Mouse (Mus musculus): ENCODE data around the gene Gpalpp1. TPM values are rescaled to one million over a fixed set of nuclear protein-coding genes. Genes with fewer than 3 reads are reported as not detected.

The Gpalpp1 gene
- polyA plus RNA-seq, 1 experiment from 2014 or later = 15.3 TPM

DNA sequence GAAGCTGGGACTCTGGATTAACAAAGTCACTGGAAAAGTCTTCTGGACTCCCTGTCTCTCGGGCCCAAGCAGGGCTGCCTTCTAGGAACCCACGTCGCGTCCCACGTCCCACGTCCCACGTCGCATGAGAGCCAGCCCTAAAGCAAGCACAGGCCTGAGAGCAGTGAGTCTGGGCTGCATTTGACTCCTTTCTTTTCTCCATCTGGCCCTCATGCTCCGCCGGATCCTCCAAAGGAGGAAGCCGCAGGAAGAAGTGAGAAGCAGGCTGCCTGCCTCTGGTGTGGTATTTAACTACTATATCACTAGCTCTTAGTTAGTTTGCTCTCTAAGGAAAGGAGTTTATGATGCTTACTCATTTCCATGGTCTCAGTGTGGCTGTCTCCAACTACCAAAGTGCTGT, 39.9 kb upstream of the Gpalpp1 start:
- Histone ChIP-seq H3K27me3 (ENCODE audit: control insufficient read depth, insufficient read depth, low read length) (no peaks in the 10 kb centered on the region), H3K4me2 (ENCODE audit: low read depth, low read length) (no peak overlapping the region), H3K9ac (replicated peaks; ENCODE audit: low read length) (no peak overlapping the region), H3K27ac (replicated peaks; ENCODE audit: low read depth, low read length) (no peak overlapping the region), H3K4me1 (ENCODE audit: control insufficient read depth, insufficient read depth, low read length) (no peaks in the 10 kb centered on the region), H3K4me3 (ENCODE audit: low read depth, low read length) (no peak overlapping the region), H3K9me3 (replicated peaks; ENCODE audit: control insufficient read depth, low read length) (no peaks in the 10 kb centered on the region), H3K36me3 (replicated peaks; ENCODE audit: control insufficient read depth, insufficient read depth, low read depth, low read length) (no peaks in the 10 kb centered on the region)
- WGBS = 82% methylated on average over 11 of the region's 11 CpGs
- ATAC-seq (replicated peaks; ENCODE audit: insufficient number of reproducible peaks, low FRiP score, low TSS enrichment, low read depth) (no peak), DNase-seq (ENCODE audit: low spot score) (no peak)

DNA sequence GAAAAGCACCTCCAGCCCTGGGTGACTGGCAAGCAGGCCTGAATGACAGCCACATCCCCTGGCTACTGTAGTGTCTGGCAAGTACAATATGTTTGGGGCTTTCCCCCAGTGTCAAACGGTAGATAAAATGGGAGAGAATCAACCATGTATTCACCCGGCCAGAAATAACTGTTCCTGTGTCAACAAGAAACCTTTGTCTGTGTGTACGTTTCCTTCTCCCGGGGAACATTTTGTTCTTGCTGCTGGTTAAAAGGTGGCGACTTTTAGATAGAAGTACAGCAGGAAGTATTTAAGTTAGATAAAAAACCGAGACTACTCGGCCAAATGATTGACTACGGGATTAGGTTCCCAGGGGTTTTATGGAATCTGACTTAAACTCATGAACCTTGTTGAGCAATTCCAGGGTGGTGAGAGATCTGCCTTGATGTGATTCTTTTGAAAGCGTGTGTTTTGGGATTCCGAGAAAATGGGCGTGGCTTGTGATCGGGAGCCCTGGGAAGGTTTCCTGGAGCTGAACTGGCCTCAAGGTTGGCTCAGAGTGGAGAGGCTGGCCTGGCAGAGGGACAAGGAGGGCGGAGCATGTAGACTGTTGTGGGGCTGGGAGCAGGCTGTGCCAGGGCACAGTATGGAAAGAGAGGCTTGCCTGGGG, 39.1 kb upstream of the Gpalpp1 start:
- peak overlapping the region; percentile 28; the same call in 1 of the 2 replicates for H3K4me2 ChIP-seq (ENCODE audit: low read depth, low read length)
- no peaks in the 10 kb centered on the region for H3K27me3 ChIP-seq (ENCODE audit: control insufficient read depth, insufficient read depth, low read length)
- WGBS = 23% methylated on average over 13 of the region's 13 CpGs
- H3K4me1 ChIP-seq (ENCODE audit: control insufficient read depth, insufficient read depth, low read length) = no peaks in the 10 kb centered on the region
- H3K4me3 ChIP-seq (ENCODE audit: low read depth, low read length) = no peak overlapping the region
- no peaks in the 10 kb centered on the region for H3K36me3 ChIP-seq (replicated peaks; ENCODE audit: control insufficient read depth, insufficient read depth, low read depth, low read length)
- DNase-seq (ENCODE audit: low spot score) (peak; percentile 46), ATAC-seq (replicated peaks; ENCODE audit: insufficient number of reproducible peaks, low FRiP score, low TSS enrichment, low read depth) (no peak)
- H3K9me3 ChIP-seq (replicated peaks; ENCODE audit: control insufficient read depth, low read length) = no peaks in the 10 kb centered on the region
- H3K27ac ChIP-seq (replicated peaks; ENCODE audit: low read depth, low read length) = no peak overlapping the region
- H3K9ac ChIP-seq (replicated peaks; ENCODE audit: low read length) = no peak overlapping the region

DNA sequence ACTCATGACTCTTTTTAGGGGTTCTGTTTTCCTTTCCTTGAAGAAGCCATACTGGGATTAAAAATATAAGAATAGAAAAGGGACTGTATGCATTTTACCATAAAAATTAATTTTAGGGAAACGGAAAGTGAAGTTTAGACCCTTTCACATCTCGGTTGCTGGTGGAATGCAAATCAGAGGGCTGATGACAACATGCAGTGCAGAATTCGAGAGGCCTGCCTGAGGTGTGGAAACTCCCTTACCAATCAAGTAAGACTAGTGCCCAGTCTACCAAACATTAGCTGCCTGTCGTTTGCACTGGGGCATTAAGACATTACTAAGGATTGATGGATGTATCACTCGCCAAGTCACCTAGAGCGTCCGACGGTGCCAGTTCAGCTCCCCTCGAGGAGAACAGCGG, 37.7 kb upstream of the Gpalpp1 start:
- Histone ChIP-seq H3K4me3 (ENCODE audit: low read depth, low read length) (no peak overlapping the region), H3K4me1 (ENCODE audit: control insufficient read depth, insufficient read depth, low read length) (no peaks in the 10 kb centered on the region), H3K4me2 (ENCODE audit: low read depth, low read length) (no peak overlapping the region), H3K27ac (replicated peaks; ENCODE audit: low read depth, low read length) (no peak overlapping the region), H3K9me3 (replicated peaks; ENCODE audit: control insufficient read depth, low read length) (no peaks in the 10 kb centered on the region), H3K36me3 (replicated peaks; ENCODE audit: control insufficient read depth, insufficient read depth, low read depth, low read length) (no peaks in the 10 kb centered on the region), H3K9ac (replicated peaks; ENCODE audit: low read length) (no peak overlapping the region), H3K27me3 (ENCODE audit: control insufficient read depth, insufficient read depth, low read length) (no peaks in the 10 kb centered on the region)
- DNase-seq (ENCODE audit: low spot score) (no peak), ATAC-seq (replicated peaks; ENCODE audit: insufficient number of reproducible peaks, low FRiP score, low TSS enrichment, low read depth) (no peak)
- 88% methylated on average over 10 of the region's 10 CpGs for WGBS

DNA sequence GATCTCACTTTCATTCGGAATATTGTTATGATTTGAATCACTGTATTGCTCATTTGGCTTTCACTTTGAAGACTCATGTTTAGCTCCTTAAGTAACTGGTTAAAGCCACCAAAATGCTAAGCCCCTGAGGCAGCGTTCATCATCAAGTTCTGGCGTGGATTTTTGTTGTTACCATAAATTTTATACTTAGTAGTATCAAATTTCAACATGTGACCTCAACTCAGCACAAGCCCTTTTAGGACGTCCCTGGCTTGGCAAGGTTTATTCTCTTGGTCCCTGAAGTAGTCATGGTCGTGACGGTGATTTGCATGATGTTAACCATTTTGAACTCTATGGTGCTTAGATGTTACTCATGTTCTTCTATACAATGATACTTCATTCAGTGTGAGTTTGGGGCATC, 36.5 kb upstream of the Gpalpp1 start:
- no peaks in the 10 kb centered on the region for H3K27me3 ChIP-seq (ENCODE audit: control insufficient read depth, insufficient read depth, low read length)
- no peak for ATAC-seq (replicated peaks; ENCODE audit: insufficient number of reproducible peaks, low FRiP score, low TSS enrichment, low read depth)
- WGBS = 67% methylated on average over 6 of the region's 6 CpGs
- H3K27ac ChIP-seq (replicated peaks; ENCODE audit: low read depth, low read length) = no peak overlapping the region
- no peak overlapping the region for H3K9ac ChIP-seq (replicated peaks; ENCODE audit: low read length)
- no peak overlapping the region for H3K4me3 ChIP-seq (ENCODE audit: low read depth, low read length)
- no peaks in the 10 kb centered on the region for H3K36me3 ChIP-seq (replicated peaks; ENCODE audit: control insufficient read depth, insufficient read depth, low read depth, low read length)
- no peaks in the 10 kb centered on the region for H3K4me1 ChIP-seq (ENCODE audit: control insufficient read depth, insufficient read depth, low read length)
- DNase-seq (ENCODE audit: low spot score) = no peak
- no peaks in the 10 kb centered on the region for H3K9me3 ChIP-seq (replicated peaks; ENCODE audit: control insufficient read depth, low read length)
- no peak overlapping the region for H3K4me2 ChIP-seq (ENCODE audit: low read depth, low read length)

GRCm38 (mm10) chr14:76145868-76146267, 35.3 kb upstream of the Gpalpp1 start:
- DNase-seq (ENCODE audit: low spot score) = no peak
- Histone ChIP-seq H3K4me1 (ENCODE audit: control insufficient read depth, insufficient read depth, low read length) (no peaks in the 10 kb centered on the region), H3K4me2 (ENCODE audit: low read depth, low read length) (no peak overlapping the region), H3K9me3 (replicated peaks; ENCODE audit: control insufficient read depth, low read length) (no peaks in the 10 kb centered on the region), H3K36me3 (replicated peaks; ENCODE audit: control insufficient read depth, insufficient read depth, low read depth, low read length) (no peaks in the 10 kb centered on the region), H3K9ac (replicated peaks; ENCODE audit: low read length) (no peak overlapping the region), H3K27ac (replicated peaks; ENCODE audit: low read depth, low read length) (no peak overlapping the region), H3K4me3 (ENCODE audit: low read depth, low read length) (no peak overlapping the region), H3K27me3 (ENCODE audit: control insufficient read depth, insufficient read depth, low read length) (no peaks in the 10 kb centered on the region)
- no peak for ATAC-seq (replicated peaks; ENCODE audit: insufficient number of reproducible peaks, low FRiP score, low TSS enrichment, low read depth)
- 64% methylated on average over 7 of the region's 7 CpGs for WGBS

DNA sequence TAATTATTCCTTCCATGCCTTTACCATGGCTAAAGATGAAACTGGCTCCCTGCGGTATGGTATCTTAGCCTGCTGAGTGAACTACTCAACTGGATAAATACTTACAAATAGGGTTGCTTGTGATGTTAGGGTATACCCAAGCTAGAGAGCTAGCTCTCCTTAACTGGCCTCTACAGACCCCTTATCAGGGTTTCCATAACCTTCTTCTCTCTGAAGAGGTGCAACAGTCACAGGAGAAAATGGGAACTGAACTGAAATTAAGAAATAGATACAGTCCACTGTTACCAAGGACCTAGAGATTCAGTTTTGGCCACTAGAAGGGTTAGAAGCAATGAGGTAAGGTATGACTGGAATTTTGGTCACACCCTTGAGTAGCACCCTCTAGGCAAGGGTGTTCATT, 34.7 kb upstream of the Gpalpp1 start:
- Histone ChIP-seq H3K4me3 (ENCODE audit: low read depth, low read length) (no peak overlapping the region), H3K27me3 (ENCODE audit: control insufficient read depth, insufficient read depth, low read length) (no peaks in the 10 kb centered on the region), H3K36me3 (replicated peaks; ENCODE audit: control insufficient read depth, insufficient read depth, low read depth, low read length) (no peaks in the 10 kb centered on the region), H3K4me1 (ENCODE audit: control insufficient read depth, insufficient read depth, low read length) (no peaks in the 10 kb centered on the region), H3K27ac (replicated peaks; ENCODE audit: low read depth, low read length) (no peak overlapping the region), H3K9ac (replicated peaks; ENCODE audit: low read length) (no peak overlapping the region), H3K9me3 (replicated peaks; ENCODE audit: control insufficient read depth, low read length) (no peaks in the 10 kb centered on the region), H3K4me2 (ENCODE audit: low read depth, low read length) (no peak overlapping the region)
- DNase-seq (ENCODE audit: low spot score) = no peak
- WGBS = 87% methylated on average over 1 of the region's 1 CpGs
- no peak for ATAC-seq (replicated peaks; ENCODE audit: insufficient number of reproducible peaks, low FRiP score, low TSS enrichment, low read depth)

- no peak for ATAC-seq (replicated peaks; ENCODE audit: insufficient number of reproducible peaks, low FRiP score, low TSS enrichment, low read depth)
- Histone ChIP-seq H3K4me1 (ENCODE audit: control insufficient read depth, insufficient read depth, low read length) (no peaks in the 10 kb centered on the region), H3K4me3 (ENCODE audit: low read depth, low read length) (no peak overlapping the region), H3K9ac (replicated peaks; ENCODE audit: low read length) (no peak overlapping the region), H3K27ac (replicated peaks; ENCODE audit: low read depth, low read length) (no peak overlapping the region), H3K9me3 (replicated peaks; ENCODE audit: control insufficient read depth, low read length) (no peaks in the 10 kb centered on the region), H3K36me3 (replicated peaks; ENCODE audit: control insufficient read depth, insufficient read depth, low read depth, low read length) (peaks cover 7% of the 10 kb centered on the region), H3K27me3 (ENCODE audit: control insufficient read depth, insufficient read depth, low read length) (no peaks in the 10 kb centered on the region), H3K4me2 (ENCODE audit: low read depth, low read length) (no peak overlapping the region)
- WGBS = 94% methylated on average over 4 of the region's 4 CpGs
- no peak for DNase-seq (ENCODE audit: low spot score)
Measured at GRCm38 (mm10) chr14:76134975-76135374, 24.4 kb upstream of the Gpalpp1 start.

DNA sequence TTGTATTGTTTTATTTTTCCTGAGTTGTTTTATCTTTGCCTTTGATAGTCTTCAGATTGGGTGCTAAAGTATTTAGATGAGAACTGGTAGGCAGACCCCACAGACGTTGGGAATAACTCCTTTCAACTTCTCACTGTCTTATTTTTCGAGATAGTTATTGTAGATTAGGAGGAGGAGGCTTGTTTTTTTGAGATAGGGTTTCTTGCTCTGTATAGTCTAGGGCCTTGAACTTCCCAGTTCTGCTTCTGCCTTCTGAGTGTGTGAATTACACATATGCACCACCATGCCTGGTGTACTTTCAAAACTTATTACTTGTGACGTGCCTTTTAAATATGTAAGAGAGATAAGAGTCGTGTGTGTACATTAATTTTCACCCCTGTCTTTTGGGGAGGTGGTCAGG, 17.6 kb upstream of the Gpalpp1 start:
- WGBS = 89% methylated on average over 4 of the region's 4 CpGs
- H3K27ac ChIP-seq (replicated peaks; ENCODE audit: low read depth, low read length) = no peak overlapping the region
- H3K4me1 ChIP-seq (ENCODE audit: control insufficient read depth, insufficient read depth, low read length) = no peaks in the 10 kb centered on the region
- DNase-seq (ENCODE audit: low spot score) = no peak
- no peaks in the 10 kb centered on the region for H3K27me3 ChIP-seq (ENCODE audit: control insufficient read depth, insufficient read depth, low read length)
- peaks cover 15% of the 10 kb centered on the region for H3K36me3 ChIP-seq (replicated peaks; ENCODE audit: control insufficient read depth, insufficient read depth, low read depth, low read length)
- no peak overlapping the region for H3K9ac ChIP-seq (replicated peaks; ENCODE audit: low read length)
- no peak for ATAC-seq (replicated peaks; ENCODE audit: insufficient number of reproducible peaks, low FRiP score, low TSS enrichment, low read depth)
- no peaks in the 10 kb centered on the region for H3K9me3 ChIP-seq (replicated peaks; ENCODE audit: control insufficient read depth, low read length)
- H3K4me2 ChIP-seq (ENCODE audit: low read depth, low read length) = no peak overlapping the region
- H3K4me3 ChIP-seq (ENCODE audit: low read depth, low read length) = no peak overlapping the region

Measured in embryonic facial prominence, embryonic 11.5 days (tissue).